Mouse (Mus musculus): Measurements from ENCODE around the gene Foxq1.

GRCm38 (mm10) chr13:31603964-31604363, 48.0 kb downstream of the Foxq1 start:
- TF ChIP-seq CTCF (IDR thresholded peaks at IDR 0.05) (no peak), EP300 (IDR thresholded peaks at IDR 0.05; ENCODE audit: insufficient read depth, low read depth, low read length) (no peak), POLR2A (IDR thresholded peaks at IDR 0.05; ENCODE audit: insufficient read depth, low read depth, low read length) (no peak)
